Mouse (Mus musculus): Measurements from ENCODE around the gene Il22.
"Not testable (repeated sequence)": the region's sequence is repeated elsewhere in the genome, so short reads cannot be mapped to it uniquely, and the experiment has no call there.

Gene Il22

DNA sequence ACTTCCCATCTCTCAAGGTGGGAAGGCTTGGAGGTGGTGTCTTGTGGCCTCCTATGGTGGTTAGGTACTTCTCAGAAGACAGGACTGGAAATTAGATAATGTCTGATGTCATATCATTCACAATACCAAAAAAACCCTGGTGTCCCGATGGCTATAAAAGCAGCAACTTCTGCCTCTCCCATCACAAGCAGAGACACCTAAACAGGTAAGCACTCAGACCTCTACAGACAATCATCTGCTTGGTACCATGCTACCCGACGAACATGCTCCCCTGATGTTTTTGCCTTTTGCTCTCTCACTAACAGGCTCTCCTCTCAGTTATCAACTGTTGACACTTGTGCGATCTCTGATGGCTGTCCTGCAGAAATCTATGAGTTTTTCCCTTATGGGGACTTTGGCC is at the start of gene Il22:
TSS of gene Il22 (plus strand) at position 301 of the 400 bp plus-strand sequence.
- no peak for DNase-seq (ENCODE audit: low spot score)

DNA sequence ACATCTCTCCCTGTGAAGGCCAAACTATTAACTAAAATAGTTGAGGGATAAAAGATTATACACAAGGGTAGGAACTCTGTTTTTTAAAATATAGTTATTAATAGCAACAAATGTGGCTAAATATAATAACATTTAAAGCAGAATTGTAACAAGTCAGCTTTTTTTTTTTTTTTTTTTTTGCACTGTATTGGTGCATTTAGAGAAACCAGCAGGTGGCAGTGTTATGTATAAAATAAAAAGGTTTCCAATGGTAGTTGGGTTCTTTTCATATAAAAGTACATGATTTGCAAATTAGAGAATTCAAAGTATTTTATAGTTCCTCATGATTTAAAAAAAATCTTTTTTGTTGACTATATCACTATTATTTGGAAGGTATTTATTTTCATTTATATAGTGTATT is 48.8 kb upstream of the Il22 start:
- DNase-seq (ENCODE audit: low spot score): no peak

DNA sequence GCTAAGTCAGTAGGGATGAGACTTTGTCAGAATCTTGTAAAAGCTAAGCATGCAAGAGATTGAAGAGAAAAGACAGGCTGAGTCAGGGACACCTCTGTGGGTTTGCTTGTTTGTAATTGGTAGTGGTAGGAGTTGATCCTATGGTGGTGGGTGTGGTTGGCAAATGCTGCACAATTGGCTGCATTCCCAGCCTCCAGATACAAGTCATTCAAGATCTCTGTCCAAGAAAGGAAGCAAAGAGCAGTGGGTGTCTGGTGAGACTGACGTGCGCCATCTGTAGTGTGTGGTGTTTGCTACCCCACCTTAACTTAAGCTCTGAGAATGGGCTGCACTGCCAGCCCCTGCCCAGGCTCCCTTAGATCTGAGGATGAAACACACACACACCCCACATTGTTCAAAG is 43.6 kb upstream of the Il22 start:
- no peak for DNase-seq (ENCODE audit: low spot score)

DNA sequence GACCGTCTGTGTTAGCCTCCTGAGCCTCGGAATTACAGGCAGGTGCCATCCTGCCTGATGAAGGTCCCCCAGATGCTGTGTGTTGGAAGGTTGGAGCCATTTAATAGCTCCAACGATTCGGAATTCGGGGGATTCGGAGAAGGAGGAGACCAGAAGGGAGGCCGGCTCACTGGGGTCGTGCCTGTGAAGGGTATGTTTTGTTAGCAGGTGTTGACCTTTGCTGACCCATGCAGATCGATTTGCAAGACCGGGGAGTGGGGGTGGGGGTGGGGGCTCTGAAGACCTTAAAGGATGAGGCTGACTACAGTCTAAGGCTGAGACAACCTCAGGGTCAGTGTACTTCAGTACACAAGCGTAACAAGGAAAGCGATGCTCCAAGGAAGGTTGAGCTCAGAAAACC is 35.5 kb upstream of the Il22 start:
- DNase-seq (ENCODE audit: low spot score): no peak

DNA sequence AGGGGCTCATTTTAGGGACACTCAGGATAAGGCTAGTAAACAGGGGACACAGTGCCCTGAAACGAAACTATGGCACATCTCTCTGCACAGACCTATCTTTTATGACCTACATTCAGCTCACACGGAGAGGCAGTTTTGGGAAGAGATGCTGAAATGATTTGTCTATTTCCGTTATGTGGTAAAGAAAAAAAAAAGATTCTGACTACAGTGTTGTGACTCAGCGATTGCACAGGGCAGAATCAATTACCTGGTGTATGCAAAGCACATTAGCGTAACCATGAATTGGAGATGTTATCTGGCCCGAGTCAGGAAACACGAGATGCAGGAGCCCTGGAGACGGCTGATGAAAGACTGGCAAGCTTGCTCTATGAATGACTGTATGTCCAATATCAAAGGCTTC is 32.3 kb upstream of the Il22 start:
- no peak for DNase-seq (ENCODE audit: low spot score)

DNA sequence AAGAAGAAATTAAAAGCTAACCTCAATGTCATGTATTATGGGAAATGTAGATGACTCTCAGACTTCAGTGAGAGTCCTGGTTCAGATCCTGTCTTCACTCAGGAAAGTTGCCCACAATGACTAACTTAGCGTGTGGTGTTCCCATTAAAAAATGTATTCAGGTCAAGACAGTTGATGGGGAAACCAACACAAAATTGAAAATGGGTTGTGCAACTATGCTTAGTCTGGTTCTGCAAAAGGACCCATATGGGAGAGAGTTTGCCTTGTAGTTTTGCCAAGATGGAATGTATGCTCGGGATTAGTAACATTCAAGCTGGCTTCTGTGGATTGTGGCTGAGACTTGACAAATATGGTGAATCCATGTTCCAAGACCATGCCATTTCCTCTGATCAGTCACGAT is 31.9 kb upstream of the Il22 start:
- DNase-seq (ENCODE audit: low spot score): no peak

DNA sequence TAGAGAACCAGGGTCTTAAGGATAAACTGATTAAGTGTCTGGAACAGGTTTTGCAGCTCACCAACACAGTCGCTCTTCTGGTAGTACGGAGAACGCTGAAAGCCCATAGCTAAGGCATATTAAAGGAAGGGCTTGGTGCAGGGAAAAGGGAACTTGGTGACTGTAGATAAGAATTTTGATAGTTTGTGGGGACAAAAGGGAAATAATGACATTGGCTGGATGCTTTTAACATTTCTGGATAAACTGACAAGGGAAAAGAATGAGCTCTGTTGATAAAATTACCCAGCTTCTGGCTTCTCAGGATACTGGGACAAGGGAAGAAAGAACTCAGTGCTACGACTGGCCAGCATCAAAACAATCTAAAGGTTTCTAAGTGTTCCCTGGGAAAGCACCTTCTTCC is 29.2 kb upstream of the Il22 start:
- DNase-seq (ENCODE audit: low spot score): not testable (repeated sequence)

DNA sequence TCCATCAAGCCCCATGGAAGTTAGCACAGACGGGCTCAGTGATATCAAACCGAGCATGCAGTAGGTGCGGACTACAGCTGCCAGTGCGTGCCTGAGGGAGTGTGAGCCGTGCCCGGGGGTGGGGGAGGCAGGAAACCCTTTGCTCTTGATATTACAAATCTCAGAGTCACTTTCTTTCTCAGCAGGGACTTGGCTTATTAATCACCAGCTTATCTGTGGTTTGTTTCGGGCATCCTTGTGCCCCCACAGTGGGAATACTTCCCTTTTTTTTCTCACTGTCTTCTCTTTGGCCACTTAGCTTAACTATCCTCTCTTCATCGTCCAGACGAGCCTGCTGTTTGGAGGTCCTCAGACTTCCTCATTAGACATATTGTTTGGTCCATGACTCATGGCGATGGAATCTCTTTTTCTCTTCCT is 26.0 kb upstream of the Il22 start:
- DNase-seq (ENCODE audit: low spot score): no peak

DNA sequence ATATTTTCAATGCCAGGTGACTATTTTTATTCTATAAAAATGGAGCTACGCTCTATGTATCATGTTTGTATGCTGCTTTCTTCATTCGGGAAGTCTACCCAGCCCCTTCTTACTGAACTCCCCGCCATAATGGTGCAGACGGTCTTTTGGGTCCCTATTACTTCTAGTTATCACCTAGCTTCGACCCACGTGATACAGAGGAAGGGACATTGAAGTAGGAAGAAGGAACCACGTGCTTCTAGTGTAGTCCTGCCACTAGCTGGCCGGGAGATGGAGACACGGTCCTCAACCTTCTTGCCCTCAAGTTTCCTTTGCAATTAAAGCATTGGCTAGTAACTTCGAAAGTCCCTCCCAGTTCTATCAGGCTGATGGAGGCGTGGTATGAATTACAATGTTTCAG is 25.5 kb upstream of the Il22 start:
- DNase-seq (ENCODE audit: low spot score): no peak

DNA sequence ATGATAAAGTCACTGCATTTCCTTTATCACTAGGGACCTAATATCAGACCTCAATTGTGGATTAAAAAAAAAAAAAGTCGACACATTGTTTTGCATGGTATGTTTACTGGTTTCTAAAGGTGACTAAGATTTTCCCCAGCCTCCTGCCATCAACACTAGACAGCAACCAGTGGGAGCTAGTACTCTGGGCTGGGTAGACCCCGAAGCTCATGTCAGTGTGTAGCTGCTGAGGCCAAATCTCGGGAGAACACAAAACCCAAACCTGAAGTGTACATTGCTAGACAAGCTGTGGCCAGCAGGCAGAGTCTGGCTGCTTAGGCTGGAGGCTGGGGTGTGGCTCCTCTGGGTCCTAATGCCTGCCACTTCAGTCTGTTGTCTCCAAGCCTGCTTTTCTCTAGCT is 9.6 kb upstream of the Il22 start:
- not testable (repeated sequence) for DNase-seq (ENCODE audit: low spot score)

DNA sequence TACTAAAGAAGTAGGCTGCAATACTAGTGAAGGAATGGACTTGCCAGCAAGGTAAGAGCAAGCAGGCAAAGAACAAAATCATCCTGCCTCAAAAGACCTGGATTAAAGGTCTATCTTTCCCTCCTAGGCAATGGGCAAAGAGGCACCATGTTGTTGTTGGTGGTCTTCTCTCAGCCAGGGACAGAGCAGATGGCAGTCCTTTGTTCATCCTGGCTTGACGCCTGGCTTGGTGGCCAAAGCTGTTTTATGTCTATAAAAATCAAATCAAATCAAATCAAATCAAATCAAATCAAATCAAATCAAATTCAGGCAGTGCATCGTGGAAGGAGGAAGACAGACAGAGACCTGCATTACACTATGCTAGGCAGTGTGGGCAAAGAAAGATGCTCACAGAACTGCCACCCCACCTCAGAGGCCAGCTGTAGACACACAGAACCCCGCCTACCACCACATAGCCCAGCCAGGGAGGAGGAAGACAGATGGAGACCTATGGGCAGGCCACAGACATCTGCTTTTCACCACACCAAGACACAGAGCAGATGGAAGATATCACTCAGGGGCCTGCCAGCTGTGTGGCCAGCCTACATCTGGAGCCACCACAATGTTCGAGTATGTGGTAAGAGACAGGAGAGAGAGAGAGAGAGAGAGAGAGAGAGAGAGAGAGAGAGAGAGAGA is 11.1 kb downstream of the Il22 start:
- DNase-seq (ENCODE audit: low spot score): not testable (repeated sequence)

DNA sequence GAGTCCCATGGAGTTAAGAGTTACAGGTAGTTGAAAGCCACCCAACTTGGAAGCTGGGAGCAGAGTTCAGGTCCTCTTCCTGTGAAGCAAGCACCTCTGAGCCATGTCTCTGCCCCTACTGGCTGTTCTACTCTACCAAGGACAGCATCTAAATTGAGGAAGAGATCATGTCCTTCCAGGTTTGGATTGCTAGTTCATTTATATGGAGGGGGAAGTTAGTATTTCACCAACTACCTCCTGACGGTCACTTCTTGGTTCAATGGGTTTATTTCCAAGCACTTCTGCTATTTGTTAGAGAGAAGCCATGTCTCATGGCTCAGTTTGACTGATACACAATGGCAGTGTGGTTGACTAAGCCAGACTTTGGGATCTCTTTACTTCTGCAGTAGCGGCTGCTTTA is 22.9 kb downstream of the Il22 start:
- DNase-seq (ENCODE audit: low spot score): not testable (repeated sequence)

DNA sequence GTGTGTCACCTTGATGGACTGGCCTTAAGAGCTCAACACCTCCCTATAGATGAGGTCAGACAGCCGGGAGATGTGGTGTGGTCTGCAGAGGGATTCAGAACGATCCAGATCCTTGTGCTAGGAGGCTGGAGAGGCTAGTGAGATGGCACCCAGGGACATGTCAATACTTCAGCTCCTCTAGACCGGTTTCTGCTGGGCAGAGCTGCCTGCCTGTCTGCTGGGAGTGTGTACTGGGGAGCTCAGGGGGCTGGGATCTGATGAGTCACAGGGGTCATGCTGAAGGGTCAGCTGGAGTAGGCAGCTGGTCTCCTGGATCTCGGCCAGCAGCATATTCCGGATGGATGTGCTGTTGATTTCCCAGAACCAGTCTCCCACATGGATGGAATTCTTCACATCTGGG is 27.9 kb downstream of the Il22 start:
- DNase-seq (ENCODE audit: low spot score): not testable (repeated sequence)

DNA sequence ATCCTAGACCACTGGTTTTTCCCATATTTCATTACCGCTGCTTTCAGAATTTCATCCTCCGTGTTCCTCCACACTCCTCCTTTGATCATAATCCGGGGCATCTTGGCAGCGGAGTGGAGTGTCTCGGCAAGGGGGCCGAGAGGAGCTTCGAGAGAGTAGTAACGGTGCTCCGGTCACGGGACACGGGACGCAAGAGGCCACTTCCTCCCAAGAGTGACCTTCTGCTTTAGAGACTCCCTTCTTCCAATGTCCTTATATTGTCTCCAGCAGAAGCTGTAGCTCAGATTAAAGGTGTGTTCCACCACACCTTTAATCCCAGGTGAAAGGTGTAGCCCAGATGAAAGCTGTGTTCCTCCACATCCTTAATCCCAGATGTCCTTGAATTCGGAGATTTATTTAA is 35.9 kb downstream of the Il22 start, which contains the start of gene Gm32717:
TSS of gene Gm32717 (minus strand) at position 101 of the 400 bp plus-strand sequence.
- not testable (repeated sequence) for DNase-seq (ENCODE audit: low spot score)

DNA sequence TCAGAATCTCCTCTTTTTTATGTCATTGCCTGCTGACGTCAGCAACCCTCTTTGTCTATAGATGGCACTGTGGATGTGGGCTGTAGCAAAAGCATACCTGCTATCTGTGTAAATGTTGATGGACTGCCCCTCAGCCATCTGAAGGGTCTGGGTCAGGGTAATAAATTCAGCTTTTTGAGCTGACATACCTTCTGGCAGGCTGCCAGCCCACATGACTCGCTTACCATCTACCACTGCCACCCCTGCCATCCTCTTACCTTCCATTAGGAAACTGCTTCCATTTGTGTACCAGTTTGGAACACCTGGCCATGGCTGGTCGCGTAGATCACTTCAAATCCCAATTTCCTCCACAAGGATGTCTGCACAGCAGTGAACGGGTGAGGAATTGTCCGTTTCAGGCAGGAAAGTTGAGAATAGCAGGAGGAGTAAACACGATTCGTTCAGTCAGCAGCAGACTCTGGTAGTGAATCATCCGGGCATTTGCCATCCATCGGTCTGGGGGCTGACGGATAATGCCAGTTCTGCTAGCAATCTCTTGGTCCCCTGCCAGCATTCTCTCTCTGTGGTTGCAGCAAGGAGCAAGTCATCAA is 44.4 kb downstream of the Il22 start:
- DNase-seq (ENCODE audit: low spot score): not testable (repeated sequence)

DNA sequence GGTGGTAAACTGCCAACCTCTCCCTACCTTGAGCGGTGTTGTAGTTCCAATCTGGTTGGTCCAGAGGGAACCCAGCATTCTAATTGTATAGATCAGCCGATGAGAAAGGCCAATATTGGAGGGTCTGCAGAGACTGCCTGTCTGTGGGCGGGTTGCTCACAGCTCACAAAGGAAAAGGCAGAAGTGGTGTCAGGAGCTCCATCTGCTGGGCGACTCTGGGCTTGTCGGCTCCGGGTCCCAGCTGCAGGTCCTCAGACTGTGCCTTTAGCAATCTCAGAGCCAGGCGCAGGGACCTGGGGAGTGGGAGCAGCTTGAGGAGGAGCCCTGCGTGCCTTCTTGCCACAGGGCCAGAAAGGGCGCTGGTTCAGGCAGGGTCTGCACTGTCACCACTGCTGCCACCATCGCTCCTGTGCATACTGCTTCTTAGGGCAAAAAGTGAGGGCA is 46.1 kb downstream of the Il22 start:
- DNase-seq (ENCODE audit: low spot score): no peak

DNA sequence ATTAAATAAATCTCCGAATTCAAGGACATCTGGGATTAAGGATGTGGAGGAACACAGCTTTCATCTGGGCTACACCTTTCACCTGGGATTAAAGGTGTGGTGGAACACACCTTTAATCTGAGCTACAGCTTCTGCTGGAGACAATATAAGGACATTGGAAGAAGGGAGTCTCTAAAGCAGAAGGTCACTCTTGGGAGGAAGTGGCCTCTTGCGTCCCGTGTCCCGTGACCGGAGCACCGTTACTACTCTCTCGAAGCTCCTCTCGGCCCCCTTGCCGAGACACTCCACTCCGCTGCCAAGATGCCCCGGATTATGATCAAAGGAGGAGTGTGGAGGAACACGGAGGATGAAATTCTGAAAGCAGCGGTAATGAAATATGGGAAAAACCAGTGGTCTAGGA is 53.6 kb downstream of the Il22 start, which contains the start of gene Gm32802:
TSS of gene Gm32802 (plus strand) at position 301 of the 400 bp plus-strand sequence.
- DNase-seq (ENCODE audit: low spot score): not testable (repeated sequence)
